Mouse (Mus musculus) kidney, adult 2 months (tissue): ENCODE data around the gene Gm10318.

Experiments
- CTCF ChIP-seq: fragments of 200-500 bp; conservative IDR thresholded peaks from 2 replicates; pipeline ENCODE4 v1.5.1; 2011; ENCODE audit warnings: low read depth, mild to moderate bottlenecking, control low read depth, low read length, moderate library complexity, mixed read lengths; ENCODE audit not compliant: insufficient read depth, insufficient read length
- POLR2A ChIP-seq: fragments of 200-500 bp; IDR thresholded peaks from one replicate; pipeline ENCODE4 v1.6.1; 2011; ENCODE audit warnings: low read depth, low read length, control low read depth

DNA sequence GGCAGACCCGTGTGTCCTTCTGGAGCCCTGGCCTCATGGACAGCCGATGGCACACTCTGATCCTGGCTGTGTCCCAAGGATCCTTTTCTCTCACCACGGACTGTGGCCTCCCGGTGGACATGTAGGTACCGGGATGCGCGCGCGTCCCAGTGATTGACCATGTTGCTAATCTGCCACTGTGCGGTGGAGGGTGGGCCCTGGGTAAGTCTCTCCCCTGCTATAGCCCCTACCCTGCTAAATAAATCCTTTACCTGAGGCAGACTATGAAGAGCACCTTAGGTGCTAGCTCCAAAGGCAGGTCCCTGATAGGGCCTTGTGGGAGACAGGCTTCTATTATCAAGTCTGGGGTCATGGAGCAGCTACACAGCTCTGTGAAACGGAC is 12.1 kb downstream of the Gm10318 start:
- TF ChIP-seq CTCF (no peak), POLR2A (no peak)
